In the genomic region with DNA sequence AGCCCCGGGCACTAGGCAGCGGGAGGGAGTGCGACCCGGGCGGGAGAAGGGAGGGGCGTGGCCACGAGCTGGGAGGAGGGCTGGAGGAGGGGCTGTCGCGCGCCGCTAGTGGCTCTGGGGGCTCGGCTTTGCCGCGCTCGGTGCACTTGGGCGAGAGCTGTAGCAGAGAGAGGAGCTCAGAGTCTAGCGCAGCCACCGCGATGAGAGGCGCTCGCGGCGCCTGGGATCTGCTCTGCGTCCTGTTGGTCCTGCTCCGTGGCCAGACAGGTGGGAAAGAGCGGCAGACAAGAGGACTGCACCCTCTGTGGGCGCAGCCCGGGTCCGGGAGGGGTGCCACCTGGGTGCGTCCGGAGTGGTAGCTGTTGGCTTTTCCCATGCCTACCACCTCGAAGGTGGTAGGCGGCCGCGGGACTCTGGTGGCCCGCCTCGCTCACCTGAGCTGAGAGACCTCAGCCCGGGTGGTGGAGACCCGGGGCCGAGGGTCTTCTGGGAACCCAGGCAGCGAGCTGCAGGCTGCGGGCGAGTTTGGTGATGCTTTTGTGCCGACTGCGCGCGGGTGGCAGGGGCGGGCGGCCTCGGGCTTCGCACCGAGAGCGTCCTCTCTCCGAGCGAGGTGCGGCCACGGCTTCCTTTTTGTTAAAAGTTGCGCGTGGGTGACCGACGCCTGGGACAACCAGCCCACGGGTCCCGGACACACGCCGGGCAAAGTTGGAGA, we compare ENCODE assay signal across 8 mouse cellular contexts. TPM values are rescaled to one million over a fixed set of nuclear protein-coding genes. Genes with fewer than 3 reads are reported as not detected.
DNase-seq lines count a peak whose midpoint lies in the region; ATAC-seq and TF ChIP-seq lines count a peak whose summit lies in the region.

A gene (plus strand): TSS at position 65 of the 715 bp plus-strand sequence.

- H3K4me1 ChIP-seq in cerebellum, adult 2 months (ENCODE audit: control insufficient read depth, insufficient read depth, low read length): no peaks in the 10 kb centered on the region; the same call in 1 of the 2 replicates
- H3K4me1 ChIP-seq in forebrain, postnatal 0 days (ENCODE audit: insufficient read depth): no peaks in the 10 kb centered on the region
- H3K4me1 ChIP-seq in lung, embryonic 14.5 days (ENCODE audit: insufficient read depth): no peaks in the 10 kb centered on the region

- H3K9ac ChIP-seq in forebrain, postnatal 0 days: peak within 1 kb of the TSS; percentile 65
- peak within 1 kb of the TSS; percentile 69 for H3K9ac ChIP-seq in lung, embryonic 14.5 days

- H3K36me3 ChIP-seq in forebrain, postnatal 0 days (ENCODE audit: insufficient read depth): no peaks in the 10 kb centered on the region
- H3K36me3 ChIP-seq in lung, embryonic 14.5 days (ENCODE audit: insufficient read depth): no peaks in the 10 kb centered on the region

- H3K27me3 ChIP-seq in cerebellum, adult 2 months (ENCODE audit: control insufficient read depth, insufficient read depth, low read length): no peaks in the 10 kb centered on the region; the same call in 1 of the 2 replicates
- H3K27me3 ChIP-seq in forebrain, postnatal 0 days (ENCODE audit: insufficient read depth, low read length): peaks cover 5% of the 10 kb centered on the region
- peaks cover 18% of the 10 kb centered on the region for H3K27me3 ChIP-seq in lung, embryonic 14.5 days (ENCODE audit: insufficient read depth, low read length)

- ATAC-seq in forebrain, postnatal 0 days: peak; percentile 93
- peak; percentile 93 for ATAC-seq in lung, embryonic 14.5 days (ENCODE audit: insufficient read depth)

- no peak for TF ChIP-seq CTCF in cerebellum, adult 2 months (IDR thresholded peaks at IDR 0.05; ENCODE audit: borderline replicate concordance, insufficient read depth, low read depth, low read length)
- no peak; the same call in 1 of the 2 replicates for TF ChIP-seq CTCF in forebrain, postnatal 0 days (IDR thresholded peaks at IDR 0.05; ENCODE audit: low read depth)
- TF ChIP-seq CTCF in lung, embryonic 14.5 days (IDR thresholded peaks at IDR 0.05; ENCODE audit: low read depth): no peak

- H3K4me2 ChIP-seq in forebrain, postnatal 0 days (ENCODE audit: low read depth): peak within 1 kb of the TSS; percentile 100
- peak within 1 kb of the TSS; percentile 99 for H3K4me2 ChIP-seq in lung, embryonic 14.5 days

- no peaks in the 10 kb centered on the region for H3K9me3 ChIP-seq in forebrain, postnatal 0 days (ENCODE audit: low read length)
- no peaks in the 10 kb centered on the region for H3K9me3 ChIP-seq in lung, embryonic 14.5 days (ENCODE audit: low read depth, low read length)

- under 1% methylated on average over 64 of the region's 65 CpGs for WGBS in cerebellum, adult 2 months
- 2% methylated on average over 64 of the region's 65 CpGs for WGBS in forebrain, postnatal 0 days
- WGBS in lung, embryonic 14.5 days: under 1% methylated on average over 64 of the region's 65 CpGs

- H3K4me3 ChIP-seq in cerebellum, adult 2 months (replicated peaks; ENCODE audit: insufficient read depth, low read depth, low read length): peak within 1 kb of the TSS; percentile 36
- H3K4me3 ChIP-seq in forebrain, postnatal 0 days (ENCODE audit: low read depth, low read length): peak within 1 kb of the TSS; percentile 60
- peak within 1 kb of the TSS; percentile 61 for H3K4me3 ChIP-seq in lung, embryonic 14.5 days (ENCODE audit: low read depth, low read length)

- DNase-seq in ES-CJ7 (ENCODE audit: low read depth, low spot score): peak; percentile 92
- peak in 1 of 2 experiments; percentile 44 for DNase-seq in cerebellum, adult 2 months
- peak; percentile 84 for DNase-seq in forebrain, postnatal 0 days
- DNase-seq in heart, postnatal 4 days: peak; percentile 86
- DNase-seq in layer of hippocampus, adult 8-10 months (ENCODE audit: low spot score in 2 of 2): peak; percentile 41 to 65
- peak; percentile 92 for DNase-seq in lung, embryonic 14.5 days
- peak; percentile 48 for DNase-seq in ovary, postnatal 10 days (ENCODE audit: low spot score)
- peak; percentile 85 to 90 for DNase-seq in thymus, postnatal 10 days (ENCODE audit: low spot score in 2 of 2)

- H3K27ac ChIP-seq in cerebellum, adult 2 months (ENCODE audit: insufficient read depth, low read length): no peak within 1 kb of the TSS
- H3K27ac ChIP-seq in forebrain, postnatal 0 days (ENCODE audit: low read depth, low read length): peak within 1 kb of the TSS; percentile 59
- peak within 1 kb of the TSS; percentile 61; the same call in 1 of the 2 replicates for H3K27ac ChIP-seq in lung, embryonic 14.5 days (ENCODE audit: low read depth)

- TF ChIP-seq POLR2A in cerebellum, adult 2 months (IDR thresholded peaks at IDR 0.05; ENCODE audit: borderline replicate concordance, insufficient read depth, low read length): no peak

RNA-seq across cellular contexts. Expression of the gene that starts here (rescaled TPM):
- polyA plus RNA-seq in cerebellum, adult 2 months (2012; rRNA removed): 82.3 and 104 TPM in 2 replicates
- 31.8 and 36.3 TPM in 2 replicates for total RNA-seq in forebrain, postnatal 0 days (2014; rRNA removed)
- 17.8 and 24.8 TPM in 2 replicates for polyA plus RNA-seq in forebrain, postnatal 0 days (2015; fragmentation: Nextera tagmentation; extraction: Ambion mirVana)
- 10 to 100 TPM; 14.5 to 18.4 TPM for total RNA-seq in heart, postnatal 4 days (2021)
- 10 to 100 TPM; 70.5 to 88.4 (median 75.1) TPM for total RNA-seq in layer of hippocampus, adult 8-10 months (2022)
- 44.7 and 49.0 TPM in 2 replicates for polyA plus RNA-seq in lung, embryonic 14.5 days (2014; fragmentation: Nextera tagmentation; extraction: Ambion mirVana)
